Mouse (Mus musculus): ENCODE data around the gene Uqcrq. TPM values are rescaled to one million over a fixed set of nuclear protein-coding genes. Genes with fewer than 3 reads are reported as not detected.

Uqcrq gene
- 574 and 755 TPM in 2 replicates for polyA plus RNA-seq (2014; fragmentation: Nextera tagmentation; extraction: Ambion mirVana)

- H3K9ac ChIP-seq (ENCODE audit: low read depth, low read length) = peak within 1 kb of the TSS; percentile 92
- no peaks in the 10 kb centered on the region for H3K27me3 ChIP-seq (ENCODE audit: control insufficient read depth, insufficient read depth, low read length)
- H3K27ac ChIP-seq (ENCODE audit: low read depth, low read length) = peak within 1 kb of the TSS; percentile 12
- no peaks in the 10 kb centered on the region for H3K9me3 ChIP-seq (ENCODE audit: control insufficient read depth, low read length)
- peak; percentile 97 for ATAC-seq (ENCODE audit: low FRiP score, low TSS enrichment)
- H3K4me1 ChIP-seq (ENCODE audit: control insufficient read depth, insufficient read depth, low read length) = peaks cover 11% of the 10 kb centered on the region; the same call in 1 of the 2 replicates
- under 1% methylated on average over 44 of the region's 44 CpGs for WGBS
- H3K36me3 ChIP-seq (ENCODE audit: control insufficient read depth, insufficient read depth, low read length) = peaks cover 10% of the 10 kb centered on the region
- peak within 1 kb of the TSS; percentile 76 for H3K4me2 ChIP-seq (replicated peaks; ENCODE audit: low read depth, low read length)
- peak within 1 kb of the TSS; percentile 79 for H3K4me3 ChIP-seq (ENCODE audit: low read length)
Measured at GRCm38 (mm10) chr11:53430670-53431346, at the start of gene Uqcrq, which contains the start of gene Gdf9. Uqcrq (minus strand) TSS chr11:53430831. Gdf9 (plus strand) TSS chr11:53431023.

- peaks cover 47% of the 10 kb centered on the region for H3K27me3 ChIP-seq (ENCODE audit: control insufficient read depth, insufficient read depth, low read length)
Measured at GRCm38 (mm10) chr11:53479783-53480301, 49.2 kb upstream of the Uqcrq start, which contains the start of the genes Gm9945 and Sowaha. Gm9945 (plus strand) TSS chr11:53480166. Sowaha (minus strand) TSS chr11:53480274.

GRCm38 (mm10) chr11:53479171-53479782, 48.6 kb upstream of the Uqcrq start:
- Histone ChIP-seq H3K27me3 (ENCODE audit: control insufficient read depth, insufficient read depth, low read length) (peaks cover 47% of the 10 kb centered on the region), H3K9ac (ENCODE audit: low read depth, low read length) (peak overlapping the region; percentile 50), H3K4me1 (ENCODE audit: control insufficient read depth, insufficient read depth, low read length) (peaks cover 9% of the 10 kb centered on the region; the same call in 1 of the 2 replicates), H3K4me3 (ENCODE audit: low read length) (peak overlapping the region; percentile 42), H3K27ac (ENCODE audit: low read depth, low read length) (no peak overlapping the region), H3K36me3 (ENCODE audit: control insufficient read depth, insufficient read depth, low read length) (no peaks in the 10 kb centered on the region), H3K9me3 (ENCODE audit: control insufficient read depth, low read length) (peaks cover 5% of the 10 kb centered on the region; the same call in 1 of the 2 replicates), H3K4me2 (replicated peaks; ENCODE audit: low read depth, low read length) (peak overlapping the region; percentile 67)
- 2% methylated on average over 43 of the region's 62 CpGs for WGBS
- peak; percentile 37; the same call in 1 of the 2 replicates for ATAC-seq (ENCODE audit: low FRiP score, low TSS enrichment)

More at GRCm38 (mm10) chr11:53479783-53480301, 49.2 kb upstream of the Uqcrq start, which contains the start of the genes Gm9945 and Sowaha:
- Histone ChIP-seq H3K4me3 (ENCODE audit: low read length) (peak within 1 kb of the TSS; percentile 42), H3K27ac (ENCODE audit: low read depth, low read length) (no peak within 1 kb of the TSS), H3K9me3 (ENCODE audit: control insufficient read depth, low read length) (peaks cover 5% of the 10 kb centered on the region; the same call in 1 of the 2 replicates), H3K36me3 (ENCODE audit: control insufficient read depth, insufficient read depth, low read length) (no peaks in the 10 kb centered on the region), H3K4me1 (ENCODE audit: control insufficient read depth, insufficient read depth, low read length) (peaks cover 9% of the 10 kb centered on the region; the same call in 1 of the 2 replicates), H3K9ac (ENCODE audit: low read depth, low read length) (peak within 1 kb of the TSS; percentile 50), H3K4me2 (replicated peaks; ENCODE audit: low read depth, low read length) (peak within 1 kb of the TSS; percentile 67)
- 2% methylated on average over 40 of the region's 40 CpGs for WGBS
- peak; percentile 66 for ATAC-seq (ENCODE audit: low FRiP score, low TSS enrichment)

GRCm38 (mm10) chr11:53478383-53479170, 47.9 kb upstream of the Uqcrq start:
- H3K9me3 ChIP-seq (ENCODE audit: control insufficient read depth, low read length) = peaks cover 5% of the 10 kb centered on the region; the same call in 1 of the 2 replicates
- H3K27me3 ChIP-seq (ENCODE audit: control insufficient read depth, insufficient read depth, low read length) = peaks cover 48% of the 10 kb centered on the region
- peak overlapping the region; percentile 50 for H3K9ac ChIP-seq (ENCODE audit: low read depth, low read length)
- no peak overlapping the region for H3K27ac ChIP-seq (ENCODE audit: low read depth, low read length)
- H3K36me3 ChIP-seq (ENCODE audit: control insufficient read depth, insufficient read depth, low read length) = no peaks in the 10 kb centered on the region
- H3K4me1 ChIP-seq (ENCODE audit: control insufficient read depth, insufficient read depth, low read length) = peaks cover 9% of the 10 kb centered on the region; the same call in 1 of the 2 replicates
- WGBS = 5% methylated on average over 79 of the region's 79 CpGs
- peak overlapping the region; percentile 42 for H3K4me3 ChIP-seq (ENCODE audit: low read length)
- peak overlapping the region; percentile 67 for H3K4me2 ChIP-seq (replicated peaks; ENCODE audit: low read depth, low read length)
- ATAC-seq (ENCODE audit: low FRiP score, low TSS enrichment) = peak; percentile 71

GRCm38 (mm10) chr11:53477833-53478232, 47.2 kb upstream of the Uqcrq start:
- H3K36me3 ChIP-seq (ENCODE audit: control insufficient read depth, insufficient read depth, low read length) = no peaks in the 10 kb centered on the region
- H3K4me2 ChIP-seq (replicated peaks; ENCODE audit: low read depth, low read length) = no peak overlapping the region
- H3K27me3 ChIP-seq (ENCODE audit: control insufficient read depth, insufficient read depth, low read length) = peaks cover 50% of the 10 kb centered on the region
- no peak overlapping the region for H3K9ac ChIP-seq (ENCODE audit: low read depth, low read length)
- no peak overlapping the region for H3K4me3 ChIP-seq (ENCODE audit: low read length)
- no peak overlapping the region for H3K27ac ChIP-seq (ENCODE audit: low read depth, low read length)
- WGBS = 30% methylated on average over 7 of the region's 7 CpGs
- H3K9me3 ChIP-seq (ENCODE audit: control insufficient read depth, low read length) = peaks cover 5% of the 10 kb centered on the region; the same call in 1 of the 2 replicates
- peaks cover 9% of the 10 kb centered on the region; the same call in 1 of the 2 replicates for H3K4me1 ChIP-seq (ENCODE audit: control insufficient read depth, insufficient read depth, low read length)
- no peak for ATAC-seq (ENCODE audit: low FRiP score, low TSS enrichment)

- 32% methylated on average over 8 of the region's 8 CpGs for WGBS
- Histone ChIP-seq H3K4me1 (ENCODE audit: control insufficient read depth, insufficient read depth, low read length) (peaks cover 13% of the 10 kb centered on the region; the same call in 1 of the 2 replicates), H3K27ac (ENCODE audit: low read depth, low read length) (no peak overlapping the region), H3K27me3 (ENCODE audit: control insufficient read depth, insufficient read depth, low read length) (peaks cover 48% of the 10 kb centered on the region), H3K36me3 (ENCODE audit: control insufficient read depth, insufficient read depth, low read length) (no peaks in the 10 kb centered on the region), H3K4me2 (replicated peaks; ENCODE audit: low read depth, low read length) (no peak overlapping the region), H3K9ac (ENCODE audit: low read depth, low read length) (no peak overlapping the region), H3K9me3 (ENCODE audit: control insufficient read depth, low read length) (peaks cover 5% of the 10 kb centered on the region; the same call in 1 of the 2 replicates), H3K4me3 (ENCODE audit: low read length) (no peak overlapping the region)
- no peak for ATAC-seq (ENCODE audit: low FRiP score, low TSS enrichment)
Measured at GRCm38 (mm10) chr11:53475620-53476019, 45.0 kb upstream of the Uqcrq start.

GRCm38 (mm10) chr11:53472709-53473108, 42.1 kb upstream of the Uqcrq start:
- H3K27ac ChIP-seq (ENCODE audit: low read depth, low read length) = no peak overlapping the region
- H3K27me3 ChIP-seq (ENCODE audit: control insufficient read depth, insufficient read depth, low read length) = peaks cover 24% of the 10 kb centered on the region
- H3K9me3 ChIP-seq (ENCODE audit: control insufficient read depth, low read length) = no peaks in the 10 kb centered on the region
- no peak for ATAC-seq (ENCODE audit: low FRiP score, low TSS enrichment)
- WGBS = 83% methylated on average over 3 of the region's 3 CpGs
- no peak overlapping the region for H3K9ac ChIP-seq (ENCODE audit: low read depth, low read length)
- no peak overlapping the region for H3K4me2 ChIP-seq (replicated peaks; ENCODE audit: low read depth, low read length)
- H3K4me3 ChIP-seq (ENCODE audit: low read length) = no peak overlapping the region
- no peaks in the 10 kb centered on the region for H3K36me3 ChIP-seq (ENCODE audit: control insufficient read depth, insufficient read depth, low read length)
- peaks cover 5% of the 10 kb centered on the region; the same call in 1 of the 2 replicates for H3K4me1 ChIP-seq (ENCODE audit: control insufficient read depth, insufficient read depth, low read length)

All from kidney, embryonic 14.5 days (tissue).